Mouse (Mus musculus): ENCODE data around the gene Haus6. TPM values are rescaled to one million over a fixed set of nuclear protein-coding genes. Genes with fewer than 3 reads are reported as not detected.

The Haus6 gene
- total and polyA plus RNA-seq, 3 experiments = 23.4 to 35.9 (median 26.3) TPM

- in situ Hi-C loops (cut with MboI; ENCODE audit: low pct_ligation_motif_present, low pct_unique_long_range_greater_than_20kb, low sequenced_read_pairs) = loop anchor here (25.0 kb wide), 1 partner anchor 697 kb away; no protein-coding TSS in a partner anchor
- no peaks in the 10 kb centered on the region for H3K36me3 ChIP-seq (replicated peaks in 1 of 2; ENCODE audit: control insufficient read depth in 1 of 2, insufficient read depth in 1 of 2, low read length in 1 of 2)
- no peak overlapping the region for H3K4me2 ChIP-seq (ENCODE audit: insufficient read depth, low read depth, poor library complexity, severe bottlenecking)
- no peaks in the 10 kb centered on the region for H3K4me1 ChIP-seq (ENCODE audit: control insufficient read depth in 1 of 2, insufficient read depth in 2 of 2)
- H3K9ac ChIP-seq (ENCODE audit: insufficient read depth, low read depth) = no peak overlapping the region
- no peaks in the 10 kb centered on the region for H3K27me3 ChIP-seq (replicated peaks)
- DNase-seq (ENCODE audit: extremely low read depth) = no peak
- dilution Hi-C loops (cut with MboI; ENCODE audit: extremely low pct_ligation_motif_present, extremely low pct_unique_long_range_greater_than_20kb, low sequenced_read_pairs) = no loop called here
- H3K9me3 ChIP-seq (replicated peaks; ENCODE audit: low read length) = no peaks in the 10 kb centered on the region
- TF ChIP-seq USF2 (conservative IDR thresholded peaks at IDR 0.05; ENCODE audit: low read depth, low read length) (no peak), USF1 (IDR thresholded peaks at IDR 0.05; ENCODE audit: low read depth, low read length) (no peak), CHD2 (IDR thresholded peaks at IDR 0.05; ENCODE audit: low read length) (no peak), NELFE (IDR thresholded peaks at IDR 0.05; ENCODE audit: low read depth, low read length) (no peak), SMC3 (IDR thresholded peaks at IDR 0.05; ENCODE audit: low read depth, low read length) (no peak), ELF1 (IDR thresholded peaks at IDR 0.05; ENCODE audit: low read depth, low read length) (no peak), GABPA (IDR thresholded peaks at IDR 0.05; ENCODE audit: insufficient replicate concordance, low read depth, low read length) (no peak), IRF4 (IDR thresholded peaks at IDR 0.05; ENCODE audit: low read depth, low read length) (no peak), MAX (IDR thresholded peaks at IDR 0.05; ENCODE audit: low read length) (no peak), PAX5 (IDR thresholded peaks at IDR 0.05; ENCODE audit: low read length) (no peak), POLR2A (IDR thresholded peaks at IDR 0.05; ENCODE audit: low read depth, low read length) (no peak), CHD1 (IDR thresholded peaks at IDR 0.05; ENCODE audit: low read depth, low read length) (no peak), ETS1 (conservative IDR thresholded peaks at IDR 0.05; ENCODE audit: low read depth, low read length) (no peak)
- H3K79me2 ChIP-seq (replicated peaks; ENCODE audit: control insufficient read depth, extremely low read depth, insufficient read depth, poor library complexity, severe bottlenecking) = no peaks in the 10 kb centered on the region
- H3K4me3 ChIP-seq (replicated peaks in 1 of 3; ENCODE audit: low read depth in 2 of 3, low read length in 2 of 3, poor library complexity in 1 of 3) = no peak overlapping the region
- H3K27ac ChIP-seq (ENCODE audit: insufficient read depth, low read depth) = no peak overlapping the region
Measured at GRCm38 (mm10) chr4:86534091-86534481, 77.8 kb downstream of the Haus6 start.

- Histone ChIP-seq H3K4me1 (ENCODE audit: control insufficient read depth in 1 of 2, insufficient read depth in 2 of 2) (no peaks in the 10 kb centered on the region), H3K27ac (ENCODE audit: insufficient read depth, low read depth) (no peak overlapping the region), H3K4me2 (ENCODE audit: insufficient read depth, low read depth, poor library complexity, severe bottlenecking) (no peak overlapping the region), H3K9me3 (replicated peaks; ENCODE audit: low read length) (no peaks in the 10 kb centered on the region), H3K36me3 (replicated peaks in 1 of 2; ENCODE audit: control insufficient read depth in 1 of 2, insufficient read depth in 1 of 2, low read length in 1 of 2) (no peaks in the 10 kb centered on the region), H3K79me2 (replicated peaks; ENCODE audit: control insufficient read depth, extremely low read depth, insufficient read depth, poor library complexity, severe bottlenecking) (no peaks in the 10 kb centered on the region), H3K4me3 (replicated peaks in 1 of 3; ENCODE audit: low read depth in 2 of 3, low read length in 2 of 3, poor library complexity in 1 of 3) (no peak overlapping the region), H3K27me3 (replicated peaks) (no peaks in the 10 kb centered on the region), H3K9ac (ENCODE audit: insufficient read depth, low read depth) (no peak overlapping the region)
- no peak for DNase-seq (ENCODE audit: extremely low read depth)
- in situ Hi-C loops (cut with MboI; ENCODE audit: low pct_ligation_motif_present, low pct_unique_long_range_greater_than_20kb, low sequenced_read_pairs) (loop anchor here (25.0 kb wide), 1 partner anchor 696 kb away; no protein-coding TSS in a partner anchor), dilution Hi-C loops (cut with MboI; ENCODE audit: extremely low pct_ligation_motif_present, extremely low pct_unique_long_range_greater_than_20kb, low sequenced_read_pairs) (no loop called here)
- no peak for TF ChIP-seq BHLHE40 (IDR thresholded peaks at IDR 0.05; ENCODE audit: low read depth, low read length)
- TF ChIP-seq SMC3 (IDR thresholded peaks at IDR 0.05; ENCODE audit: low read depth, low read length) = no peak
- TF ChIP-seq CHD1 (IDR thresholded peaks at IDR 0.05; ENCODE audit: low read depth, low read length) = no peak
- no peak for TF ChIP-seq KAT2A (IDR thresholded peaks at IDR 0.05; ENCODE audit: insufficient replicate concordance, low read length)
- TF ChIP-seq PAX5 (IDR thresholded peaks at IDR 0.05; ENCODE audit: low read length) = no peak
- no peak for TF ChIP-seq E2F4 (IDR thresholded peaks at IDR 0.05; ENCODE audit: insufficient replicate concordance, low read depth, low read length)
- TF ChIP-seq ZKSCAN1 (IDR thresholded peaks at IDR 0.05; ENCODE audit: borderline replicate concordance, low read depth, low read length) = no peak
- TF ChIP-seq HCFC1 (IDR thresholded peaks at IDR 0.05; ENCODE audit: low read depth, low read length) = no peak
- no peak for TF ChIP-seq NRF1 (IDR thresholded peaks at IDR 0.05; ENCODE audit: low read depth, low read length)
- no peak for TF ChIP-seq IRF4 (IDR thresholded peaks at IDR 0.05; ENCODE audit: low read depth, low read length)
- no peak for TF ChIP-seq TCF12 (IDR thresholded peaks at IDR 0.05; ENCODE audit: low read depth, low read length)
- no peak for TF ChIP-seq MAFK (IDR thresholded peaks at IDR 0.05; ENCODE audit: insufficient replicate concordance, low read length)
- no peak for TF ChIP-seq MXI1 (IDR thresholded peaks at IDR 0.05; ENCODE audit: low read depth, low read length)
- no peak for TF ChIP-seq ZNF384 (IDR thresholded peaks at IDR 0.05; ENCODE audit: low read depth, low read length)
- TF ChIP-seq CTCF (conservative IDR thresholded peaks at IDR 0.05 in 1 of 2, IDR thresholded peaks at IDR 0.05 in 1 of 2; ENCODE audit: low read depth in 2 of 2, low read length in 2 of 2) = no peak
- TF ChIP-seq ETS1 (conservative IDR thresholded peaks at IDR 0.05; ENCODE audit: low read depth, low read length) = no peak
- no peak for TF ChIP-seq MEF2A (IDR thresholded peaks at IDR 0.05; ENCODE audit: borderline replicate concordance, low read depth, low read length)
- TF ChIP-seq POLR2A (IDR thresholded peaks at IDR 0.05; ENCODE audit: low read depth, low read length) = no peak
Measured at GRCm38 (mm10) chr4:86533406-86534090, 78.3 kb downstream of the Haus6 start.

Measured in CH12.LX (cell line).